Mouse (Mus musculus) limb, embryonic 11.5 days (tissue): ENCODE data around the gene Cadm1. TPM values are rescaled to one million over a fixed set of nuclear protein-coding genes. Genes with fewer than 3 reads are reported as not detected.

Experiments
- ATAC-seq: fragments of 200-750 bp; cut with Nextera tagmentation; 2 replicates; pipeline ENCODE4 v1.8.0; 2017; ENCODE audit warnings: low read depth; ENCODE audit not compliant: insufficient number of reproducible peaks, low FRiP score, low TSS enrichment
- DNase-seq: peaks from one replicate; pipeline ENCODE4 v3.0.0-alpha.2; 2015; ENCODE audit warnings: low spot score
- H3K27ac ChIP-seq: fragments of 300-500 bp; sonication (generic); replicated peaks from 2 replicates; pipeline ENCODE4 v1.5.1; 2014; ENCODE audit warnings: low read depth, mild to moderate bottlenecking, low read length
- H3K27me3 ChIP-seq: fragments of 300-500 bp; sonication (generic); 2 replicates; pipeline ENCODE4 v1.6.1; 2014; ENCODE audit warnings: mild to moderate bottlenecking, low read length, mixed read lengths; ENCODE audit not compliant: control insufficient read depth, insufficient read depth
- H3K36me3 ChIP-seq: fragments of 300-500 bp; sonication (generic); 2 replicates; pipeline ENCODE4 v1.6.1; 2014; ENCODE audit warnings: mild to moderate bottlenecking, low read length, moderate library complexity, mixed read lengths; ENCODE audit not compliant: control insufficient read depth, insufficient read depth
- H3K4me1 ChIP-seq: fragments of 300-500 bp; sonication (generic); 2 replicates; pipeline ENCODE4 v1.6.1; 2014; ENCODE audit warnings: low read length, mixed read lengths; ENCODE audit not compliant: control insufficient read depth, insufficient read depth
- H3K4me2 ChIP-seq: fragments of 300-500 bp; sonication (generic); 2 replicates; pipeline ENCODE4 v1.6.1; 2014; ENCODE audit warnings: low read depth, mild to moderate bottlenecking, moderate library complexity; ENCODE audit not compliant: severe bottlenecking
- H3K4me3 ChIP-seq: fragments of 300-500 bp; sonication (generic); 2 replicates; pipeline ENCODE4 v1.5.1; 2014; ENCODE audit warnings: low read depth, low read length
- H3K9ac ChIP-seq: fragments of 300-500 bp; sonication (generic); 2 replicates; pipeline ENCODE4 v1.6.1; 2014; ENCODE audit warnings: mild to moderate bottlenecking, low read length
- H3K9me3 ChIP-seq: fragments of 300-500 bp; sonication (generic); 2 replicates; pipeline ENCODE4 v1.6.1; 2016; ENCODE audit warnings: low read length; ENCODE audit not compliant: control insufficient read depth
- WGBS: fragments of 180-500 bp; shearing (Covaris S2); extraction: QIAGEN DNeasy Blood & Tissue Kit; methylation state at CpG from one replicate; pipeline ENCODE4 v1.1.7; 2014; 5-methylcytosine and 5-hydroxymethylcytosine counted together
- polyA plus RNA-seq: library from polyadenylated mRNA; unstranded; fragments of >200 nt; fragmentation: Nextera tagmentation; extraction: Ambion mirVana; gene quantifications from 2 replicates; pipeline ENCODE4 v1.2.1, GENCODE M21; 2014

The Cadm1 gene
- polyA plus RNA-seq, 1 experiment from 2014 or later: 57.3 TPM

DNA sequence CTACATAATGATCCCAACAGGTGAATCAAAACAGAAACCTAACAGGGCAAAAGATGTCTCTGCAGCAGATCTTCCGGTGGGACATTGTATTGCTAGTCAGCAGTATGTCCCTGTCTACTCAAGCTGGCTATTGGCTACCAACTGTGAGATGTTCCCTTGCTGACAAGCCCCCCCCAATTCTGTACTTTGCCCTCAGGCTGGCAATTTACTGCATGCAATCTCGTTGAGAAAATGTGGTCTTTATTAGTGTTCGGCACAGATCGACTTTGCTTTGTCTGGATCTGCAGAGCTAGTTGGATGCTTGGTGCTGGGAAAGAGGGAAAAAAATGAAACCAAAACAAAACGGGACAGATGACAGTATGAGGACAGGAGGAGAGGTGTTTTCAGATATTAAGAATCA is 222.5 kb downstream of the Cadm1 start:
- H3K4me2 ChIP-seq: no peak overlapping the region
- H3K36me3 ChIP-seq: no peaks in the 10 kb centered on the region
- H3K27me3 ChIP-seq: no peaks in the 10 kb centered on the region
- ATAC-seq (no peak), DNase-seq (peak; percentile 43)
- H3K9me3 ChIP-seq: no peaks in the 10 kb centered on the region
- H3K4me1 ChIP-seq: peaks cover 20% of the 10 kb centered on the region
- 19% methylated on average over 5 of the region's 5 CpGs for WGBS
- H3K27ac ChIP-seq: no peak overlapping the region
- no peak overlapping the region for H3K9ac ChIP-seq
- H3K4me3 ChIP-seq: no peak overlapping the region

DNA sequence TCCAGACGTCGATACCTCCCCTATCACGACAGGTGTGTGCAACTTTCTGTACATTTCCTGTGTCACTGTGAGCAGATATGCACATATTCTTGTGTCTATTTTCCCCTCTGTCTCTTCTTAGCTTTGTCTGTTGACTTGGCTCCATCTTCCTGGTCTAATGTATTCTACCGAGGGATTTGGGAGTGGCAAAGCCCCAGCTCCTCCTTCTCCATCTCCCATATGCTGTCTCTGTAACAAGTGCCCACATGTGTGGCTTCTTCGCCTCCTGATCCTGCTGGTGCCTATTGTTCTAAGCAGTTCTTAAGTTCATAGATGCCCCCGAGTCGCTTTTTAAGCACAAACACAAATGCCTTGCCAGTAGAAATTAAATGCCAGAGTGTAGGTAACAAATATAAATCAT is 223.2 kb downstream of the Cadm1 start:
- ATAC-seq (no peak), DNase-seq (no peak)
- 71% methylated on average over 7 of the region's 7 CpGs for WGBS
- Histone ChIP-seq H3K4me2 (no peak overlapping the region), H3K36me3 (no peaks in the 10 kb centered on the region), H3K9ac (no peak overlapping the region), H3K4me1 (peaks cover 23% of the 10 kb centered on the region), H3K27ac (no peak overlapping the region), H3K4me3 (no peak overlapping the region), H3K27me3 (no peaks in the 10 kb centered on the region), H3K9me3 (no peaks in the 10 kb centered on the region)

DNA sequence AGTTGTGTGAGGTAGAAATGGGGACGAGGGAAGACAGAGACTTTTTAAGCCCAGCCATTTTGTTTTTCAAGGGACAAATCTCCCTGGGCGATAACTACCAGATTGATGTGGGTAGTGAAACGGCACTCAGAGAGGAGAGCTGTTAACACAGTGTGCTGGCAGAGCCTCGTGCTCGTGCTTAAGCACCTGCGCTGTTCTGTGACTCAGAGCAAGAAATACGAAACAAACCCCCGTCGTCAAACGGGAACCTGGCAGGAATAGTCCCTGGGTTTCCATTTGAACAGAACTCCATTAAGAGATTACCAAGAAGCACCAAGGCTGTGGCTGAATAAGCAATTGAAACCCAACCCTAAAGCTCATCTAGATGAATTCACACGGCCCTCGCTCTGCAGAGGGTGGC is 225.1 kb downstream of the Cadm1 start:
- Histone ChIP-seq H3K4me3 (no peak overlapping the region), H3K27ac (no peak overlapping the region), H3K9me3 (no peaks in the 10 kb centered on the region), H3K4me2 (no peak overlapping the region), H3K36me3 (no peaks in the 10 kb centered on the region), H3K27me3 (no peaks in the 10 kb centered on the region), H3K9ac (no peak overlapping the region), H3K4me1 (peaks cover 26% of the 10 kb centered on the region)
- WGBS: 47% methylated on average over 12 of the region's 12 CpGs
- no peak for ATAC-seq
- no peak for DNase-seq

DNA sequence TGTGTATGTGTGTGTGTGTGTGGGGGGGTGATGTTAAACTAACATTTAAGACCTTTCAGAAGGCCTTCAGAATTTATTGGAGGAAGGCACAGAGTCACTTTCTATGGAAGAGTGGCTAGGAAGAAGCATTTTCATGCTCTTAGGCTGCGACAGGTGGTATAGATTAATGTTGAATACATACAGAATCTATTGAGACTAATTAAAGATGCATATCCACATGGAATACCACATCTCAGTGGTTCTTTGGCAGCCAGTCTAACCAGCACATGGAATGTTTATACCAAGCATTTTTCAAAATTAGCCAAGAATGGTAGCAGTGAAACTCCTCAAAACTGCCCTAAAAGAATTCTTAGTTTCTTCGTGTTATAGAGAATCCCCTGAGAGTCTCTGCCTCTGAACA is 227.8 kb downstream of the Cadm1 start:
- Histone ChIP-seq H3K9ac (no peak overlapping the region), H3K27me3 (no peaks in the 10 kb centered on the region), H3K4me2 (no peak overlapping the region), H3K36me3 (no peaks in the 10 kb centered on the region), H3K9me3 (no peaks in the 10 kb centered on the region), H3K4me3 (no peak overlapping the region), H3K4me1 (peaks cover 19% of the 10 kb centered on the region), H3K27ac (no peak overlapping the region)
- ATAC-seq (no peak), DNase-seq (no peak)
- WGBS: 85% methylated on average over 2 of the region's 2 CpGs

DNA sequence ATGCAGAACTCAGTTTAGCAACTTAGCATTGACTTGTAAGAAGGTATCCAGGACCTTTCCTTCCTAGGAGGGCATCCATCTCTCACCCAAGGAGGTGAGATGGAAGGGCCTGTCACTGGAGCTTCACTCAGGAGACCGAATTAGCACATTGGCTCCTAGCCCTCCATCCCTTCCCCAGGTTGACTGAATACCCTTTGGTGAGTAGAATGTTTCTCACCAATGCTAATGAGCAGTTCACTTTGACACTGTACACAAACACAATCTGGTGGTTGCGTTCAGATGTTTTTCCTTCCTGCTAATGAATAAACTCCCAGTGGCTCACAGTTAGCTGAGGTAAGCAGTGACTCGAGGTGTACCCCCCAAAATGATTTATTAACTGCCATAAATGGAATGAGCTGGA is 228.3 kb downstream of the Cadm1 start:
- H3K4me3 ChIP-seq: no peak overlapping the region
- no peak overlapping the region for H3K9ac ChIP-seq
- peaks cover 19% of the 10 kb centered on the region for H3K4me1 ChIP-seq
- H3K4me2 ChIP-seq: no peak overlapping the region
- H3K36me3 ChIP-seq: no peaks in the 10 kb centered on the region
- no peaks in the 10 kb centered on the region for H3K9me3 ChIP-seq
- H3K27me3 ChIP-seq: no peaks in the 10 kb centered on the region
- WGBS: 59% methylated on average over 3 of the region's 3 CpGs
- DNase-seq: no peak
- no peak overlapping the region for H3K27ac ChIP-seq
- no peak for ATAC-seq

DNA sequence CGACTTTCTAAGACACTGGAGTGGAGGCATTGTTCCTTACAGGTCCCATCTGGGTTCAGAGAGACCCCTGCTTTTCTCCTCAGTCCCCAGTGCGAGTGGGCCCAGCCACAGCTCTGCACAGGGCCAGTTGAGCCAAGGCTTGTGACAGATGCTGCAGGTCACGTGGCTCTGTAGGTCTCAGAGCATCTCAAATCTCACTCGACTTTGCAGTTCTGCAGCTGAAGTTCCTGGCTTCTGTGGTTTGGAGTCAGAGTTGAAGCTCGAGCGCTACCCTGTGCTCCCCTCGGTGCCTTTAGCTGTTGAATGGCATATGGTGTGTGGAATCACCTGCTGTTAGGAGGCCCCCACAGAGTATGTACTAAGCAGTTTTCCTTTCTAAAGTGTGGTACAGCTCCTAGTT is 229.8 kb downstream of the Cadm1 start:
- 67% methylated on average over 7 of the region's 7 CpGs for WGBS
- H3K27ac ChIP-seq: no peak overlapping the region
- H3K36me3 ChIP-seq: no peaks in the 10 kb centered on the region
- no peaks in the 10 kb centered on the region for H3K9me3 ChIP-seq
- DNase-seq (no peak), ATAC-seq (no peak)
- no peak overlapping the region for H3K4me3 ChIP-seq
- H3K4me1 ChIP-seq: peaks cover 10% of the 10 kb centered on the region
- no peaks in the 10 kb centered on the region for H3K27me3 ChIP-seq
- no peak overlapping the region for H3K4me2 ChIP-seq
- H3K9ac ChIP-seq: no peak overlapping the region

DNA sequence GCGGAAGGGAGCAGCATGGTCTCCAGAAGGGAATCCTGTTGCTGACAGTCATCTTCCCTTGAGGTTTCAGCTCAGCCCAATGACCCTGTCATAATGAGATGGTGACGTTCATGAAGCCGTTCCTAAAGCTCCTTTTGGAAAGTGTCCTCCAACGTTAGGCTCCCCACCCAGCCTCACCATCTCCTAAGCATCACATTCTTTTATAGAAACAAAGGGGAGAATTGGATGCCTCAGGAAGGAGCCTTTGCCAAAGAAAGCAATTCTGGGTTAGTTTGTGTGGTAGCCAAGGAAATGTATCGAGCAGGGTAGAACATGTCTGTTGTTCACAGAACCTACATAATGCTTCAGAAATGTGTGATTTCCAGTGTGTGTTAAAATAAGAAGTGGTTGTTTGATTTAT is 231.6 kb downstream of the Cadm1 start:
- DNase-seq (no peak), ATAC-seq (no peak)
- H3K9me3 ChIP-seq: no peaks in the 10 kb centered on the region
- H3K27ac ChIP-seq: no peak overlapping the region
- H3K4me3 ChIP-seq: no peak overlapping the region
- no peak overlapping the region for H3K9ac ChIP-seq
- no peaks in the 10 kb centered on the region for H3K36me3 ChIP-seq
- H3K4me2 ChIP-seq: no peak overlapping the region
- 89% methylated on average over 5 of the region's 5 CpGs for WGBS
- no peaks in the 10 kb centered on the region for H3K27me3 ChIP-seq
- peaks cover 8% of the 10 kb centered on the region for H3K4me1 ChIP-seq

DNA sequence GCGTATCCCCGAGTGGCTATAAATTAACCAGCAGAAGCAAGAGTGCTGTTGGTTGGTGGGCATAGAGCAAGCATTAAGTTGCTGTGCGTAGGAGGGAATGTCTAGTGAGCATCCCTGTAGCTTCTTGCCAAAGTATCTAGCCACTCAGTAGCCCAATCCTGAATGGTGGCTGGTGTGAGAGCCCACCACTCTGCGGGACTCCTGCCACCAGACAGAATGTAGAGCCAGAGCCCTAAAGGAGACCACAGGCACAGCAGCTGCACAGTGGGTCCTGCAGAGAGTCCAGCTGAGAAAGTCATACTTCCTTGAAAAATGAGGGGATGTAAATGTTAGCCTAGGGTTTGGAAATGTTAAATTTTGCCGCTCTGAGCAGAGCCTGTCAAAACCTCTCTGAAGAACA is 232.9 kb downstream of the Cadm1 start:
- Histone ChIP-seq H3K4me2 (no peak overlapping the region), H3K36me3 (no peaks in the 10 kb centered on the region), H3K4me1 (peaks cover 5% of the 10 kb centered on the region), H3K9me3 (no peaks in the 10 kb centered on the region), H3K27me3 (no peaks in the 10 kb centered on the region), H3K9ac (no peak overlapping the region), H3K4me3 (no peak overlapping the region), H3K27ac (no peak overlapping the region)
- 88% methylated on average over 5 of the region's 5 CpGs for WGBS
- no peak for ATAC-seq
- no peak for DNase-seq

DNA sequence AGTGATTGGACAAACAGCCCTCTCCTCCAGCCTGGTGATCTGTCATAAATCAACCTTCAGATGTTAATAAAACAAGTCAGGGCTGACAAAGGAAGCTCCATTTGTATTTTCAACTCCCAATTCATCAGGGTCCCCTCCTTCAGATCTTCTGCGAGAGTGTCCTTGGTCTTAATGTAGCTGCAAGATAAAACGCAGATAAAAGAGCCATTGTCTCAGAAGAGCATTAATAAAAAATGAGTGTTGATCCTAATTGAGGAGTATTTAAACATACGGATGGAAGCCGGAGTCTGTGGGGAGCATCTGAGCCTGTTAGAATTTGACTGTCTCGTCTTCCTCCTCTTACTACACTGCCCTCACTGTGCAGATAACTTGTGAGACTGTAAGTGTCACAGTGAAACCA is 234.9 kb downstream of the Cadm1 start:
- Histone ChIP-seq H3K27me3 (no peaks in the 10 kb centered on the region), H3K4me1 (peaks cover 3% of the 10 kb centered on the region), H3K27ac (no peak overlapping the region), H3K4me2 (no peak overlapping the region), H3K9me3 (no peaks in the 10 kb centered on the region), H3K9ac (no peak overlapping the region), H3K4me3 (no peak overlapping the region), H3K36me3 (no peaks in the 10 kb centered on the region)
- DNase-seq: no peak
- 65% methylated on average over 5 of the region's 5 CpGs for WGBS
- no peak for ATAC-seq
